19 mouse cellular contexts compared by ENCODE assay signal in the genomic region with DNA sequence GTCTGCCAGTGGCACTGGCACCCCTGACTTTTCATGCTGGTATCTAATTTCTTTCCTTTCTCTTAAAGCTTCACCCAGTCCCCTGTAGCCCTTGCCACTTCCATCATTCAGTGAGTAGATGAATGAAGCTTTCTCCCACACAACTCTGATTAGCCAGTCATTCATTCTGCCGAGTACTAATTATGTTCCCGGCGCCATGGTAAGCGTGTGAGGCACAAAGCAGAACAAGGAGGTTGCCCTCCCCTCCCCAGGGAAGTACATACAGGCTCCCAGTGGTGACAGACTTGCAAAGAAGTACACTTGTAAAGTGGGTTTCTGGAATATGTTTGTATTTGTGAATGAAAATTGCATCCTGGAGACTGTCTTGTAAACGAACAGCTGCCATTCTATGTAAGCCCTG.
A peak's percentile ranks its signal among the peaks of the same experiment; 100 is the strongest.
DNase-seq lines count a peak whose midpoint lies in the region; ATAC-seq lines count a peak whose summit lies in the region.
"Had no signal": no experiment of that assay in that cellular context is flagged by ENCODE, and none has a peak within 500 bp of the region (broad histone marks: within the 10 kb centered on the region; RNA-seq: fewer than 3 reads in every experiment).

No protein-coding gene starts in this region.

- no peaks in the 10 kb centered on the region for H3K9me3 ChIP-seq in forebrain, embryonic 10.5 days
- H3K9me3 ChIP-seq in hindbrain, embryonic 13.5 days, result no peaks in the 10 kb centered on the region
- H3K9me3 ChIP-seq: embryonic facial prominence, embryonic 13.5 days; heart, embryonic 12.5 days; limb, embryonic 10.5 days; liver, embryonic 13.5 days; neural tube, embryonic 12.5 days had no signal

- peaks cover 29% of the 10 kb centered on the region; the same call in 1 of the 2 replicates for H3K27me3 ChIP-seq in forebrain, embryonic 10.5 days (ENCODE audit: poor library complexity, severe bottlenecking)
- H3K27me3 ChIP-seq in hindbrain, embryonic 13.5 days, result no peaks in the 10 kb centered on the region
- H3K27me3 ChIP-seq: embryonic facial prominence, embryonic 13.5 days; heart, embryonic 12.5 days; liver, embryonic 13.5 days; neural tube, embryonic 12.5 days had no signal

- H3K27ac ChIP-seq in forebrain, embryonic 10.5 days, result peak overlapping the region; percentile 36
- peak overlapping the region; percentile 14 for H3K27ac ChIP-seq in hindbrain, embryonic 13.5 days
- H3K27ac ChIP-seq: embryonic facial prominence, embryonic 13.5 days; limb, embryonic 10.5 days; liver, embryonic 13.5 days; neural tube, embryonic 12.5 days had no signal

- ATAC-seq in hindbrain, embryonic 13.5 days (ENCODE audit: low FRiP score), result no peak
- ATAC-seq: intestine, postnatal 0 days had no signal

- WGBS in forebrain, embryonic 10.5 days, result 32% methylated on average over 5 of the region's 5 CpGs
- 24% methylated on average over 5 of the region's 5 CpGs for WGBS in hindbrain, embryonic 13.5 days

- H3K4me2 ChIP-seq in hindbrain, embryonic 13.5 days, result no peak overlapping the region; the same call in 1 of the 2 replicates
- H3K4me2 ChIP-seq: embryonic facial prominence, embryonic 13.5 days; heart, embryonic 12.5 days; liver, embryonic 13.5 days; neural tube, embryonic 12.5 days had no signal

- no peak overlapping the region for H3K9ac ChIP-seq in hindbrain, embryonic 13.5 days
- H3K9ac ChIP-seq: embryonic facial prominence, embryonic 13.5 days; heart, embryonic 12.5 days; liver, embryonic 13.5 days; neural tube, embryonic 12.5 days had no signal

- peaks cover 37% of the 10 kb centered on the region for H3K4me1 ChIP-seq in forebrain, embryonic 10.5 days
- peaks cover 32% of the 10 kb centered on the region for H3K4me1 ChIP-seq in hindbrain, embryonic 13.5 days (replicated peaks)
- H3K4me1 ChIP-seq: embryonic facial prominence, embryonic 13.5 days; heart, embryonic 12.5 days; limb, embryonic 10.5 days; liver, embryonic 13.5 days had no signal

- no peak overlapping the region for H3K4me3 ChIP-seq in forebrain, embryonic 10.5 days
- no peak overlapping the region for H3K4me3 ChIP-seq in hindbrain, embryonic 13.5 days
- H3K4me3 ChIP-seq: embryonic facial prominence, embryonic 13.5 days; heart, embryonic 12.5 days; limb, embryonic 10.5 days; liver, embryonic 13.5 days; neural tube, embryonic 12.5 days had no signal

- peak; percentile 40 for DNase-seq in layer of hippocampus, adult 11-12 months (ENCODE audit: low spot score)
- DNase-seq in layer of hippocampus, adult 9-10 months (ENCODE audit: low spot score), result no peak
- peak; percentile 60 for DNase-seq in Muller cell, postnatal 12 days (ENCODE audit: inconsistent ontology term)
- DNase-seq in forebrain, embryonic 10.5 days (ENCODE audit: extremely low spot score, low spot score), result peak; percentile 26
- DNase-seq in adrenal gland, postnatal 14 days, result no peak
- DNase-seq in cerebellum, postnatal 10 days, result no peak
- no peak for DNase-seq in lung, postnatal 25 days (ENCODE audit: low spot score)
- DNase-seq: cerebellum, adult 8-10 months; gastrocnemius, postnatal 36 days; heart, postnatal 4 days; kidney, postnatal 10 days; liver, embryonic 13.5 days; lung, postnatal 10 days had no signal

- H3K36me3 ChIP-seq in forebrain, embryonic 10.5 days (replicated peaks), result no peaks in the 10 kb centered on the region
- no peaks in the 10 kb centered on the region for H3K36me3 ChIP-seq in hindbrain, embryonic 13.5 days
- H3K36me3 ChIP-seq: embryonic facial prominence, embryonic 13.5 days; heart, embryonic 12.5 days; limb, embryonic 10.5 days; liver, embryonic 13.5 days; neural tube, embryonic 12.5 days had no signal

Comparison
In these comparisons a context has a peak if more than half of its experiments do, and no peak if none do; other contexts are left out.
1. DNase-seq: peak in layer of hippocampus, adult 11-12 months (single experiment), Muller cell, postnatal 12 days (single experiment) and forebrain, embryonic 10.5 days (single experiment); none in layer of hippocampus, adult 9-10 months (single experiment), adrenal gland, postnatal 14 days (single experiment), cerebellum, postnatal 10 days (0 of 2) and lung, postnatal 25 days (single experiment).